Mouse (Mus musculus) 416B (cell line): ENCODE data around the gene Gm47969.
A peak's percentile ranks its signal among the peaks of the same experiment; 100 is the strongest.
"Not testable (repeated sequence)": the region's sequence is repeated elsewhere in the genome, so short reads cannot be mapped to it uniquely, and the experiment has no call there.

Experiments
- DNase-seq: peaks from one replicate; pipeline ENCODE4 v3.0.0; 2011; ENCODE audit warnings: low read depth

Gm47969 gene

GRCm38 (mm10) chr1:83044882-83045427 lies at the start of gene Gm47969:
Gene Gm47969 (plus strand): TSS chr1:83044932.
- peak; percentile 38 for DNase-seq

- DNase-seq = not testable (repeated sequence)
Observed at GRCm38 (mm10) chr1:83000306-83000705, 44.4 kb upstream of the Gm47969 start, which contains the start of gene Gm47959. Gene Gm47959 (plus strand): TSS chr1:83000548.

- no peak for DNase-seq
Observed at GRCm38 (mm10) chr1:83006218-83007179, 38.2 kb upstream of the Gm47969 start.

GRCm38 (mm10) chr1:83007471-83007870 lies 37.3 kb upstream of the Gm47969 start:
- DNase-seq = no peak

- DNase-seq = no peak
Observed at GRCm38 (mm10) chr1:83014477-83014876, 30.3 kb upstream of the Gm47969 start.

- DNase-seq = no peak
Observed at GRCm38 (mm10) chr1:83015329-83015879, 29.3 kb upstream of the Gm47969 start.

- DNase-seq = no peak
Observed at GRCm38 (mm10) chr1:83016556-83016955, 28.2 kb upstream of the Gm47969 start.

GRCm38 (mm10) chr1:83031950-83032349 lies 12.8 kb upstream of the Gm47969 start:
- no peak for DNase-seq

GRCm38 (mm10) chr1:83032508-83032907 lies 12.2 kb upstream of the Gm47969 start:
- no peak for DNase-seq

GRCm38 (mm10) chr1:83034509-83034908 lies 10.2 kb upstream of the Gm47969 start:
- no peak for DNase-seq

GRCm38 (mm10) chr1:83036892-83037667 lies 7.7 kb upstream of the Gm47969 start:
- no peak for DNase-seq

- no peak for DNase-seq
Observed at GRCm38 (mm10) chr1:83038109-83038672, 6.5 kb upstream of the Gm47969 start, which contains the start of gene Slc19a3. Gene Slc19a3 (minus strand): TSS chr1:83038448.

- no peak for DNase-seq
Observed at GRCm38 (mm10) chr1:83039080-83039479, 5.7 kb upstream of the Gm47969 start.

GRCm38 (mm10) chr1:83042380-83042779 lies 2.4 kb upstream of the Gm47969 start, which contains the start of gene Krtap28-10:
Gene Krtap28-10 (minus strand): TSS chr1:83042480.
- DNase-seq = no peak

- no peak for DNase-seq
Observed at GRCm38 (mm10) chr1:83058481-83058880, 13.7 kb downstream of the Gm47969 start.

- DNase-seq = no peak
Observed at GRCm38 (mm10) chr1:83059278-83059677, 14.5 kb downstream of the Gm47969 start, which contains the start of gene A030005K14Rik. Gene A030005K14Rik (minus strand): TSS chr1:83059378.

- no peak for DNase-seq
Observed at GRCm38 (mm10) chr1:83060643-83061042, 15.9 kb downstream of the Gm47969 start, which contains the start of gene Krtap28-13. Gene Krtap28-13 (plus strand): TSS chr1:83060930.

GRCm38 (mm10) chr1:83064851-83065250 lies 20.1 kb downstream of the Gm47969 start:
- DNase-seq = peak; percentile 55

- DNase-seq = no peak
Observed at GRCm38 (mm10) chr1:83066577-83066976, 21.8 kb downstream of the Gm47969 start.

GRCm38 (mm10) chr1:83067205-83067604 lies 22.5 kb downstream of the Gm47969 start:
- DNase-seq = no peak

- DNase-seq = no peak
Observed at GRCm38 (mm10) chr1:83075526-83076189, 30.9 kb downstream of the Gm47969 start.
